Mouse (Mus musculus) T-helper 1 cell (primary cell): ENCODE data around the gene Ltbr.

Experiments
- in situ Hi-C: fragments of 300-600 bp; cut with MboI, MseI; formaldehyde crosslinking; loops from one replicate; pipeline ENCODE4 v1.15.1; 2025; ENCODE audit warnings: high pct_unique_total_duplicates

Gene Ltbr

DNA sequence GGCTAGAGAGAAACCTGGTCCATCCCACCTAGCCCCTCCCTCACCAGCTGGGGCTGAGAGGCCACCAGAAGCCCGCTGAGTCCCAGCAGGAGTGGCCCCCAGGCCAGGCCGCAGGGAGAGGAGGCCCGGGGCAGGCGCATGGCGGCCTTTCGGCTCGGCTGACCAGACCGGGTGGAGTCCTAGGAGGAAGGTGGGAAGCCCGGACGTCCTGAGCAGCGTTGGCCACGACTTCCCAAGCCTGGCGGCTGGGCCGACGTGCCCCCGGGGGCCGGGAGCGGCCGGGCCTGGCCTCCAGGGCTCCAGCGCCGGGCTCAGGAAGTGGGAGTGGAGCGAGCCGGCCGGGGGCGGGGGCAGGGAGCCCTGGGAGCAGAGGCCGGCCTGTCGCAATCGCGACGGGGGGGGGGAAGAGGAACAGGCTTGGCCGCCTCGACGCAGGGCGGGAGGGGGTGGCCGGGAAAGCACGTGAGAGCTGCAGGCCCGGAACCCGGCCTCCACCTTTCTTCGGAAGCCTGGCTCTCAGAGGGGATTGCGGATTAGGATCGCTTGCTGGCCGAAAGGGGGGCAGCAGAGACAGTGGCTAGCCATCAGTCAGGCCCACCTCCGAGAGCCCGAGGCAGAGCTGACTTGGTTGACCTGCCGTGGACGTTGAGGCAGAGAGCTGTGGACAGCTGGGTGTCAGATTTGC is at the start of gene Ltbr:
Gene Ltbr, minus strand, starts transcription at position 340 of the 685 bp plus-strand sequence.
- in situ Hi-C loops, result no loop called here

DNA sequence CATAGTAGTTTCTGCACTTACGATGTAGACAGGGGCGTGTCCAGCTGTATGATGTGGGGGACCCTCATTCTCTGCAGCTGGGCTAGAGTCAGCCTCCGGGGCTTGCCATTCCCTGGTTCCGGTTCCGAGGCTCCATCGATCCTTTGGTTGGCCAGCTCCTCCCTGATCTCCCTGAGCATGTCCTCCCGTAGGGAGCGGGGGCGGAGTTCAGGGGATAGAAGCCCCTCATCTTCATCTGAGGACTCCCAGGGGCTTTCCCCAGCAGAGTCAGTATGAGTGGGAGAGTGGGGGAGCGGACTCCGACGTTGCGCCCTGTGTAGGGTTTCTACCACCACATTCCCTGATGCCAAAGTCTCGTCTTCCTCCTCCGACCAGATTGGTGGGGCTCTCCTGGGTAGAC is 49.3 kb upstream of the Ltbr start:
- in situ Hi-C loops, result loop anchor here (5.0 kb wide), 1 partner anchor 91 kb away; no protein-coding TSS in a partner anchor

DNA sequence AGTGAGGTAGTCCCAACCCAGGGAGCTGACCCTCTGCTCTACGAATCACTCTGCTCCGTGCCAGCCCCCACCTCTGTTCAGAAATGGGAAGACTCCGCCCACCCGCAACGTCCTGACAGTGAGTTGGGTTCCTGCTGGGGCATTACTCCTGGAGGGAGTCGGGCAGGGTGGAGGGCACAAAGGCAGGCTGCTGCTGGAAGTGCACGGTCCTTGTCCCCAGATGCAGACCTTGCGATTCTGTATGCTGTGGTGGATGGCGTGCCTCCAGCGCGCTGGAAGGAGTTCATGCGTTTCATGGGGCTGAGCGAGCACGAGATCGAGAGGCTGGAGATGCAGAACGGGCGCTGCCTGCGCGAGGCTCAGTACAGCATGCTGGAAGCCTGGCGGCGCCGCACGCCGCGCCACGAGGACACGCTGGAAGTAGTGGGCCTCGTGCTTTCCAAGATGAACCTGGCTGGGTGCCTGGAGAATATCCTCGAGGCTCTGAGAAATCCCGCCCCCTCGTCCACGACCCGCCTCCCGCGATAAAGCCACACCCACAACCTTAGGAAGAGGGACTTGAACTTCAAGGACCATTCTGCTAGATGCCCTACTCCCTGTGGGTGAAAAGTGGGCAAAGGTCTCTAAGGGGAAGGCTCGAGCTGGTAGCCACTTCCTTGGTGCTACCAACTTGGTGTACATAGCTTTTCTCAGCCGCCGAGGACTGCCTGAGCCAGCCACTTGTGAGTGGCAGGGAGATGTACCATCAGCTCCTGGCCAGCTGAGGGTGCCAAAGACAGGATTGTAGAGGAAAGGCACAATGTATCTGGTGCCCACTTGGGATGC is 48.0 kb upstream of the Ltbr start:
- in situ Hi-C loops, result loop anchor here (5.0 kb wide), 1 partner anchor 89 kb away; no protein-coding TSS in a partner anchor

DNA sequence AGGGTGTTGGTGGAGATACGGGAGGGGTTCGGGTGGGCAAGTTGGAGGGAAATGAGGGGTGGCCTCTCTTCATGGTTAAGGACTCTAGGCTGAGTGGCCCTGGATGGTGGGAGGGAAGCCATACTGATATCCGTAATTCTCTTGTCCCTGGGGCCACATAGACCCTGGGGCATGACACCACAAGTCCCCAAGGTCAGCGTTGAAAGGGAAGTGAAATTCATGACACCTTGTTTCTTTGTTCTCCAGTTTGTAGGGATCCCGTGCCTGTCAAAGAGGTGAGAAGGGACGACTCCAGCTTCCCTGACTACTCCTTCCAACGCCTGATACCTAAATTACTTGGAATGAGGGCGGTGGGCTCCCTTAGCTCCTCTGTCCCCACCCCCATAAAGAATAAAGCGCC is 47.2 kb upstream of the Ltbr start:
- in situ Hi-C loops, result loop anchor here (5.0 kb wide), 1 partner anchor 89 kb away; no protein-coding TSS in a partner anchor

DNA sequence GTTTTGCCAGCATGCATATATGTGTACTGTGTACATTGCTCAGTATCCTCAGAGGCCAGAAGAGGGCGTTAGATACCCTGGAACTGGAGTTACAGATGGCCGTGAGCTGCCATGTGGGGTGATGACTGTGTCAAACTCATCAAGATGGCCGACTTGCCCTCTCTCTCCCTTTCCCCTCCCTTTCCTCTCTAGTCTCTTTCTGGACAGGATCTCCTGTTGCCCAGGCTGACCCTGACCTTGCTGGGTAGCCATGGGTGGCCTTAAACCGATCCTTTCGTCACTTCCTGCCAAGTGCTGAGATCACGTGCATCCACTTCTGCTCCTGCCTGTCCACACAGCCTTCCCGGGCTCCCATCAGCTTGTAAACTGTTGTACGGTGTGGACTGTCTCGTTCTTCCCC is 46.3 kb upstream of the Ltbr start:
- in situ Hi-C loops, result loop anchor here (5.0 kb wide), 1 partner anchor 88 kb away; no protein-coding TSS in a partner anchor

DNA sequence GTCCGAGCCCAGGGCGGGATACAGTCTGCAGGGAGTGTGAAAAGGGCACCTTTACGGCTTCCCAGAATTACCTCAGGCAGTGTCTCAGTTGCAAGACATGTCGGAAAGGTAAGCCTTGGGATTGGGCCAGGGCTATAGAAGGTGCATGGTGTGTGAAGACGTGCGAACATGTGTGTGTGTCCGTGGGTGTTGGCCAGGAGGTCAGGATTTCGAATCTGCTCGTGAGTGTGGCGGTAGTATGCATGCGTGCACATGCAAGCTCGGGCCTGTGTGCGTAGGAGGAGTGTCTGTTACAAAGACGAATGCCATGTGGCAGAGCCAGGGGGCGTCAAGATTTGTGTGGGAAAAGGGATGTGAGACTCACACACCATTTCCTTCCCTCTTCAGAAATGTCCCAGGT is 43.6 kb upstream of the Ltbr start:
- in situ Hi-C loops, result no loop called here

DNA sequence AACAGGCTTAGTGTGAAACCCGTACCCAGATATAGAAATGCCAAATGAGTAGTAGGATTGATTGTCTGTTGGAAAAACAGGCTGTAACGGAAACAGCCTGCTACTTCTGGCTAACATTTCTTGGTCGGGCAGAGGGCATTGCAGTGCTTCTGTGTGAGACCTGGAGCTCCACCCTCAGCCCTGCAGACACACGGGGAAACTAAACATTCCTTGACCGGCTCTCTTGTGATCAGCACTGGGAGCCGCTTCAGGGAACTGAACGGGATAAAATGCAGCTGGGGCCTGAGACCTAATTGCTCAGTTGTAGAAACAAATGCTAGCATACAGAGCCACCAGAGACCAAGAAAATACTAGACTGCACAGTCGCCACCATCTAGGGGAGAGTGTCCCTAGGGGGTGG is 42.6 kb upstream of the Ltbr start:
- in situ Hi-C loops, result no loop called here

DNA sequence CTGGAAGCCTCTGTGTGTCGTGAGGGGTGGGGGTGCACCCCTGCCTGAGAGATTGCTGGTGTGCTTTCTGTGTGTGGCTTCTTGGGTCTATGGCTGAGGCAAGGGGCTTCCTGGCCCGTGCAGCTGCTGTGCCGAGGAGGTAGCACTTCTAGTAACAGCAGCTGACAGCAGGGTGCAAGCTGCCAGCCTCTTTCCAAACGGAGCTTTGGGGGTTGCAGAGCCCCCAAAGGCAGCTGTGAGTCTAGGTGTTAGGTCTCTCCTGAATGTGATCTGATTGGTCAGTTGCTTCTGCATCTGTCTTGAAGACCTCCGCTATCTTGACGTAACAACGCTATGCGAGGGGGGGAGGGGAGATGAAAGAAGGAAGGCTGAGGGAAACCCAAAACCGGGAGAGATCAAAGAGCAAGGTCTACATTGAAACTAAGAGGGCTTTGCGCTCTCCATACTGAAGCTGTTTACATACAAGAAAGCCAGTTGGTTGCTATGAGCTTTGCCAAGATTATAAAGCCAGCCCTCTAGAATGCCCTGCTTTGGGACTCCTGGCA is 41.6 kb upstream of the Ltbr start:
- in situ Hi-C loops, result no loop called here

DNA sequence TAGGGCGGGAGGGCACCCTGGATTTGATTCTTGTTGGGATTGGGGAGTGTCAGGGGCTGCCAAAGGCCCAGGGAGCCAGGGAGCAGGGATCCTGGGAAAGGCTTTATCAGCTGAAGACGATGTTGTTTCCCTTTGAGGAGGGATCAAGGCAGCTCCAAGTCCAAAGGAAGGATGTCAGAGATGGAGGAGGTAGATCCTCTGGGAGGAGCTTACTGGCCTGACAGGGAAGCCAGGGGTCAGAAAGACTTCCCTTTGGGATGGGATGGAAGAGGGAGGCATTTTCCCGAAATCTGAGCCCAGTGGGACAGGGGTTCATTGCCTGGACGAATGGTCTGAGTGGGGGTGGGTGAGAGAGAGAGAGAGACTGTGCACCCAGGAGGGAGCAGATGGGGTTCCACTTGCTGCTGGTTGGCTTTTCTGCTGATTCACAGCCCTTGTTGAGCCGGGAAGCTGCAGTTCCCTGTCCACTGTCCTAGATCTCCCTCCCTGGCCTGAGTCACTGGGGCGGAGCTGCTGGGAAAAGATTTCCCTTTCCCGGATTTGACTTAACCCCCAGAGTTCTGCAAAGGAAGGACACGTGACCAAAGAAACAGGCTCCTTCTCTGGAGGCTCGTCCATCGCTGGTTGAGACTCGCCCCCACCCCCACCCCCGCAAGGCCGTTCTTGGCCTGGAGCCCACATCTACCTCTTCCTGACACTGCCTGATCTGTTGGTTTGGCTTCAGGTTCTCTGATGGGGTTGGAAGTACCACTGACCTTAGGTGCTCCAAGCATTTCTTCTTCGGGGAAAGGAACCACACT is 40.9 kb upstream of the Ltbr start:
- in situ Hi-C loops, result no loop called here

DNA sequence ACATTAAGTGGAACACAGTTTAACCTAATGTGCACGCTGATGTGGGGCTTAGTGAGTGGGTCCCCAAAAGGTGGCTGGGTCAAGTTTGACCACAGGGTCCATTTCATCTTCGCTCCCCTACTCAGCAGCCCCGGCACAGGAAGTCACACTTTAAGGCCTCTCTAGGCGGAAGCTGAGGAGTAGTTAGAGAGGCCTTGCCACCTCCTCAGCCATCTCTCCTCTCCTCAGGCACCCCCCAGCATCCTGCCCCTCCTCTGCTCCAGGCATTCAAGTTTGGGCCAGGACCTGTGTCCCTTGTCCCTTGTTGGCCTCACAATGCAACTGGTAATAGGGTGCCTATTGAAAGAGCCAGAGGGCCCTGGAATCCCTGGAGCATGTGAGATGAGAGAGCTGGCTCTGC is 40.0 kb upstream of the Ltbr start:
- in situ Hi-C loops, result no loop called here

DNA sequence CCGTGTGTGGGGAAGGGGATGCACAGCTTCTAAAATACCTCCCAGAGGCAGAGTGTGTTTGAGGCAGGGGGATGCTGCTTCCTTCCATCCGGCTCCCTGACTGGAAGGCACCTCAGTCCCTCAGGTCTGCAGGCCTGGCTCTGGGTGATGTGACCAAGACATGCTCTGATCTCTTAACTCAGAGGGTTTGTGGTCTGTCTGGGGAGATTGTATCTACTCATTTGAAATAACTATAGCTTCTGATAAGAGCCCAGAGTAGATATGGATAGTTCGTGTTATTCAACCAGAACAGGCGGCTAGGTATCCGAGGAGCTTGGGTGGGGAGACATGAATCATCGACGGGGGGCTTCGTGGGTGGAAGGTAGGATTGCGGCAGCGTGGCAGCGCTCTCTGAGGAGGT is 39.5 kb upstream of the Ltbr start:
- in situ Hi-C loops, result no loop called here

DNA sequence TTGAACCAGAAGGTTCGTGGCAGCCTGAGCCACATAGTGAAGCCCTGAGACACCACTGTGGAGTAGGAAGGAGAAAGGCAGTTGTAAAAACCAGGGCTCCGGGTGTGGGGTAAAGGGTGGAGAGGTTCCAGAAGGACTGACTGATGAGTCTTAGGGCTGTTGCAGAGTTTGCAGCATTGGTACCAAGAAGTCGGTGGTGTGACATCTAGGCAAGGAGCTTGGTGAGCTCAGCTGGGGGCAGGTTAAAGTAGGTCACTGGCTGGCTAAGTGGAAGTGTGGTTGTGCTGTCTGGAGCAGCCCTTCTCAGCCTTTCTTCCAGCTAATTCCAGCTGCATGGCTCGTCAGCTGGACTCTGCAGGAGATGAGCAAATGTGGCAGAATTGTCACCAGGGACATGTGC is 39.1 kb upstream of the Ltbr start:
- in situ Hi-C loops, result no loop called here

DNA sequence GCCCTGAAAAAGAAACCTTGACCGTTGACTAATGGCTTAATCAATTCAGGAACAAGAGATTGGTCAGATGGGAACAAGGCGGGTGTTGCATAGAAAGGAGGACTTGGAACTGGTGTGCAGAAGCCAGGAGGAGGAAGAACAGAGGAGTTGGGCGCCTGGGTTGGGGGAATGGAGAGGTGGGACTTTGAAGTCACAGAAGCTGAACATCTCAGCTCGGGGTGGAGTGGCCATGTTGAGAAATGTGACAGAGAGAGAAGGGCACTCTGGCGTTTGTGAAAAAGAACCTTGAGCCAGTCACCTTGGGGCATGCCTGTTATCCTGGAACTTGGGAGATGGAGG is 38.3 kb upstream of the Ltbr start:
- in situ Hi-C loops, result no loop called here

DNA sequence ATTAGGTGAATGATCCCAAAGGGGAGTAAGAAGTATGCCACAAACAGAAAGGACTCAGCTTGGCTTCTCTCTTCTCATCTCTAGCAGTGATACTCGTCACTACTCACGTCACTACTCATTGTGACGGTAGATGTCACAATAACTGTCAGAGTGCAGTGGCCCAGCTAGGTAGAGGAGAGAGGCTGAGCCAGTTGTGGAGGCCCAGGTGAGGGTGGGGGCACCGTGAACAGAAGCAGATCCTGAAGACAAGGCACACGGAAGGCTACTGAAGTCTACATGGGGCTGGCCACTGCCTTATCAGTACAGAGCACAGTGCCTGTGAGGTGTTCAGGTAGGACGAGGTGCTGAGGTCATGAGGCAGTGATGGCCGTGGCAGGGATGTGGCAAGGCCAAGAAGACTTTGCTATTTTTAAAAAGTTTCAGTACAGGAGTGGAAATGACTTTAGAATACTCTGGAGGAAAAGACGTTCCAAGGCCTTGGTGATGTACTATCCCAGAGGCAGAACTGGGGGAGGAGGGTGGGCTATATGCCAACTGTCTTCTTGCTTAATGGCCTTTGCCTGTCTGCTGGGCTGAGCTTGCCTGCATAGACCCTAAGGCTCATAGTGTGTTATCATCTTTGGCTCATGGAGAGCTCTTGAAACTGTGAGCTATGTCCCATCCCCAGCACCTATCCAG is 37.8 kb upstream of the Ltbr start:
- in situ Hi-C loops, result no loop called here

DNA sequence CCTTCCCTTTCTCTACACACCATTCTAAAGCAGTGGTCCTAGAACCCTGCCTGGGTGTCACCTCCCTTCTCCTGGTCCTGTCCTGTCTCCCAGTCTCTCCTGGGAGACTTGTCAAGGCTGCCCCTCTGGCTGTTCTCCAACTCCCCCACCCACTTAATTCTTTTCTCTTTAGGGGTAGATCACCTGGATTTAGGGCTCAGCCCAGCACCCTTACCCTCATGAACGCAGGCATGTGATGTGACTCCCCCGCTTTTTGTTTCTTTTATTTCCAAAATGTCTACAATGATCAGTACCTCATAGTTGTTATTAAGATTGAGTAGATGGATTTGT is 37.3 kb upstream of the Ltbr start:
- in situ Hi-C loops, result no loop called here

DNA sequence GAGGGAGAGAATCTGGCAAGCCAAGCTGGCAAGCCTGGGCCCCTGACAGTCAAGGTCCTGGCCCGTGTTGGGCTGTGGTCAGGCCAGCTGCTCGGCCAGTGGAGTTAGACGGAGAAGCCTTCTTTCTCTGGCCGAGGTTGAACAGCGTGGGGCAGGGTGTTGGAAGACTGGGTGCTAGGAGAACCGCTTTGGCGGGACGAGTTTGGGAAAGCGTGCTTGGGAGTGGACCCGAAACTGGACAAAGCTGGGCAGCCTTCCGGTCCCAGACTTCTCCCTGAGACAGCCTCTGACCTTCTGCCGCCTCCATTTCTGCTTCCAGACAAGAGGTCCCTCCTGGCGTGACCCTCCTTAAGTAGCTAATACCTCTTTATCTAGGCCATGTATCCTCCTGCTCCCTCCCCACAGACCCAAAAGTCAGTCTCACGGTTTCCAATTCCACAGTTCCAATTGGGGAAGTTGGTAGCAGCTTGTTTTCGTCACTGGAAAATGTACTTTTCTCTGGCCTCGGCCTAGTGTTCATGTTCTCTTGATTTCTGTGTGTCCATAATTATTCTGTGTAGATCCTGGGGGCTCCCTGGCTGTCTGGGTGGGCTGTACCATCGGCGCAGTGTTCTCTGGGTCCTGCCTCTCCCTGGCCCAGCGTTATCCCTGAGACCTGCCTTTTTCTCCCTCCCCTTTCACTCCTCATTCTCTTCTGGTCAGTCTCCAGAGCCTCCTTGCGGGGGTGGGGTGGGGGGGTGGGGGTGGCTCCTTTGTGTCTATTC is 36.7 kb upstream of the Ltbr start:
- in situ Hi-C loops, result no loop called here

DNA sequence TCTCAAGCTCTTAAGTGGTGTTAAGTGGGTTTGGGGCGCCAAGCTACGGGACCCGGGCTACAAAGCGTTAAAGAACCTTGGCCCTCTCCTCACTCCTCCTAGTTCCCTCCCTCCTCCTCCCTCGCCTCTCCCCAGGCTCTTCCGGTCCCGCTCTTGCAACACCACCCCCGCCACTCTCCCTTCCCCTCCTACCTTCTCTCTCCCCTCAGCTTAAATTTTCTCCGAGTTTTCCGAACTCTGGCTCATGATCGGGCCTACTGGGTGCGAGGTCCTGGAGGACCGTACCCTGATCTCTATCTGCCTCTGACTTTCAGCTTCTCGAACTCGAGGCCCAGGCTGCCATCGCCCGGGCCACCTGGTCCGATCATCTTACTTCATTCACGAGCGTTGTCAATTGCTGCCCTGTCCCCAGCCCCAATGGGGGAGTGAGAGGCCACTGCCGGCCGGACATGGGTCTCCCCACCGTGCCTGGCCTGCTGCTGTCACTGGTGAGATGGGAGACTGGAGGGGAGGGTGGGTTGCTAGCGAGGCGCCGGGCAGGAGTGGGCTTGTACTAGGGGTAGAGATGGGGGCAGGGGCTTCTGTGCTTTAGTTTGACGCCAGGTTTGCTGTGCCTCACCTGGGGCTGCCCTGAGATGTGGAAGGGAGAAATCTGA is 36.0 kb upstream of the Ltbr start:
- in situ Hi-C loops, result no loop called here

DNA sequence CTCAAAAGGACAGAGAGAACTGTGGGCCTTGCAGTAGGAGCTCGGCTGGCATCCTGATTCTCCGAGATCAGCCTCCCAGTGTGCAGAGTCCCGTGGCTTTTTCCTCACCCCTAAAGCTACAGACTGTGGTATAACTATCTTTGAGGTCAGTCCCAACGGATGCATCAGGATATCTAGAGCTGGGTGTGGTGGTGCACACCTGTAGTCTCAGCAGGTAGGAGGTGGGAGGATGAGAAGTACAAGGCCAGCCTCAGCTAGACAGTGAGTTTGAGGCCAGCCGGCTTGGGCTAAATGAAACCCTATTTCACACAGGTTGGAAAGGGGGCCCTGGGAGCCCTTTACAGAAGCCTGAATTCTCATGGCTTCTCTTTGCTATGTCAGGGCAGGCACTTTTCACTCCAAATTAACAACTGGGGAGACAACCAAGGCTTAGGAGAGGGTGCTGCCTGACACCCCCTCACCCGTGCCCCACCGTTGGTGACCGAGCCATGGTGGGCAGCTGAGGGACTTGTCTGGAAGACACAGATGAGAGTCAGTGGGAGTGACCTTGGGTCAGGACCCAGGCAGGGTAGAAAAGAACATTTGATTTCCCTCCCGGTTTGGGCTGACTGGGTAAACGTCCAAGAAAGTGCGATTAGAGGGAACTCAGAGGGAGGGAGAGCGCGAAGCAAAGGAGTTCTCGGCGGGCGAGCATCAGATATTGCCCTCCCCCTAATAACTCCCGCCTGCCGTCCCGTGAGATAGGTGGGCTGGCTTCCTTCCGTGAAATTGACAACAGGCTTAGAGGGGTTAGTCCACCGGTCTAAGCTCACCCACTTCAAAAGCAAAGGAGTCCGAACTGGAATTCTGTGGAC is 35.3 kb upstream of the Ltbr start, which contains the start of gene Tnfrsf1a:
Gene Tnfrsf1a, plus strand, starts transcription at position 642 of the 854 bp plus-strand sequence.
- in situ Hi-C loops, result no loop called here

DNA sequence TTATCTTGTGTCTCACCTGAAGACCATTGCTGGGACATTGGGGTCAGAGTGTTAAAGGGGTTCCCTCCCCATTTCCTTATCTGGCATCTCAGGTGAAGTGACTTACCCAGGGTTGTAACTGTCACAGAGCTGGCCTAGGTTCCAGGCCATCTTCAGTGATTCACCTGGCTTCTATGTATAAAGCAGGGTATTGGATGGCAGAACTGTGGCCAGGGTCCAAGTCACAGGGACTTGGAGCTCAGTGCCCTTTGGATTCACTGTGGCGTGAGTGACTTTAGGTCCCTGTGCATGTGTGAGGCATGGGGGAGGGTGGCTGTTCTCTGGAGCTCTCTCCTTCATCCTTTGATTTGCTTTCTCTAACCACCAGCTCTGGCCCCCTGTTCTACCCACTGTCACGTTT is 32.3 kb upstream of the Ltbr start:
- in situ Hi-C loops, result no loop called here
